Mouse (Mus musculus) small intestine, adult 2 months (tissue): ENCODE results near the gene Plekhg2. TPM values are rescaled to one million over a fixed set of nuclear protein-coding genes. Genes with fewer than 3 reads are reported as not detected.

Experiments used
- H3K27ac ChIP-seq: fragments of 200-500 bp; 2 replicates; pipeline ENCODE4 v1.5.1; 2012; ENCODE audit warnings: low read depth, low read length, control low read depth, inconsistent platforms; ENCODE audit not compliant: insufficient read depth
- H3K27me3 ChIP-seq: fragments of 200-500 bp; 2 replicates; pipeline ENCODE4 v1.6.1; 2012; ENCODE audit warnings: mild to moderate bottlenecking, moderate library complexity, low read length, inconsistent platforms; ENCODE audit not compliant: control insufficient read depth, insufficient read depth
- H3K36me3 ChIP-seq: fragments of 200-500 bp; 2 replicates; pipeline ENCODE4 v1.6.1; 2012; ENCODE audit warnings: mild to moderate bottlenecking, low read length, control low read depth, inconsistent platforms; ENCODE audit not compliant: control insufficient read depth, insufficient read depth
- H3K4me1 ChIP-seq: fragments of 200-500 bp; 2 replicates; pipeline ENCODE4 v1.6.1; 2012; ENCODE audit warnings: low read length, inconsistent platforms, mixed read lengths; ENCODE audit not compliant: control insufficient read depth, insufficient read depth, insufficient read length
- H3K4me3 ChIP-seq: fragments of 200-500 bp; 2 replicates; pipeline ENCODE4 v1.5.1; 2012; ENCODE audit warnings: low read depth, mild to moderate bottlenecking, control low read depth, inconsistent platforms, low read length, moderate library complexity
- CTCF ChIP-seq: fragments of 200-500 bp; IDR thresholded peaks from 2 replicates; pipeline ENCODE4 v1.5.1; 2012; ENCODE audit warnings: low read depth, mild to moderate bottlenecking, control low read depth, inconsistent platforms, low read length, moderate library complexity, mixed read lengths; ENCODE audit not compliant: insufficient replicate concordance, insufficient read length; ENCODE audit errors: extremely low read depth
- POLR2A ChIP-seq: fragments of 200-500 bp; IDR thresholded peaks from 2 replicates; pipeline ENCODE4 v1.6.1; 2012; ENCODE audit warnings: low read depth, mild to moderate bottlenecking, control low read depth, inconsistent platforms, low read length, moderate library complexity
- WGBS: fragments of 180-500 bp; shearing (Covaris S2); methylation state at CpG from one replicate; pipeline ENCODE4 v1.1.7; 2018; 5-methylcytosine and 5-hydroxymethylcytosine counted together
- polyA plus RNA-seq: library from polyadenylated mRNA; depleted of rRNA; stranded (reverse); fragments of >200 nt; gene quantifications from 2 replicates; pipeline ENCODE4 v1.2.3, GENCODE M21; 2012

The Plekhg2 gene
- polyA plus RNA-seq, 1 experiment = 58.2 TPM

DNA sequence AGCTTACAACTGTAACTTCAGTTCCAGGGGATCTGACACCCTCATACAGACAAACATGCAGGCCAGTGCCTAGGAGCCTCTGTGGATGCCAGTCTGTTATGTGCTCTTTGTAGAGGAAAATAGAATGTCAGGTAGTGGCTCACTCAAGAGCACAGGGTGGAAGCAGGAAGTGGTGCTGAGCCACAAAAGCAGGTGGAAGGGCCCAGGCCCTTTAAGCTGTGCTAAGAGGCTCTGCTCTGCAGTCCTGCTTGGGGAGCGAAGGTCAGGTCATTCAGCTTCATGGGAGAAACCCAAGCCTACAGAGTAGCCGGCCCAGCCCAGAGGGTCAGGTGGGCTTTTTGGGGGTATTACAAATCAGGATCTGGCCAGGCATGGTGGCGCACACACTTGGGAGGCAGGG, 17.2 kb downstream of the Plekhg2 start:
- Histone ChIP-seq H3K36me3 (peaks cover 21% of the 10 kb centered on the region), H3K27ac (no peak overlapping the region), H3K27me3 (no peaks in the 10 kb centered on the region), H3K4me3 (no peak overlapping the region), H3K4me1 (peaks cover 25% of the 10 kb centered on the region)
- 71% methylated on average over 3 of the region's 3 CpGs for WGBS
- TF ChIP-seq CTCF = no peak
- no peak for TF ChIP-seq POLR2A

DNA sequence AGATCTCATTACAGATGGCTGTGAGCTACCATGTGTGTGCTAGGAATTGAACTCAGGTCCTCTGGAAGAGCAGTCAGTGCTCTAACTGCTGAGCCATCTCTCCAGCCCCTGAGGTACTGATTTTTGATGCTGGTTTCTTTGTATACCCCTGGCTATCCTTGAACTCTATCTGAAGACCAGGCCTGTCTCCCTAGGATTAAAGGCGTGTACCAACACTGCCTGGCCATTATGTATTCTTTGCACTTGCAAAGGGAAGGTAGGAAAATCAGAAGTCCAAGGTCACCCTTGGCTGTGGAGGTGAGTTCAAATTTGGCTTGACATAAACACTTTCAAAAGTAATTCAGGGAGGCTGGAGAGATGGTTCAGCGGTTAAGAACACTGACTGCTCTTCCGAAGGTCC, 17.8 kb downstream of the Plekhg2 start:
- Histone ChIP-seq H3K36me3 (peaks cover 17% of the 10 kb centered on the region), H3K4me1 (peaks cover 24% of the 10 kb centered on the region), H3K4me3 (no peak overlapping the region), H3K27me3 (no peaks in the 10 kb centered on the region), H3K27ac (no peak overlapping the region)
- 96% methylated on average over 3 of the region's 3 CpGs for WGBS
- TF ChIP-seq CTCF (no peak), POLR2A (no peak)

- no peak overlapping the region for H3K27ac ChIP-seq
- 49% methylated on average over 3 of the region's 3 CpGs for WGBS
- peaks cover 21% of the 10 kb centered on the region for H3K4me1 ChIP-seq
Observed at GRCm38 (mm10) chr7:28354113-28354581, 18.3 kb downstream of the Plekhg2 start.

DNA sequence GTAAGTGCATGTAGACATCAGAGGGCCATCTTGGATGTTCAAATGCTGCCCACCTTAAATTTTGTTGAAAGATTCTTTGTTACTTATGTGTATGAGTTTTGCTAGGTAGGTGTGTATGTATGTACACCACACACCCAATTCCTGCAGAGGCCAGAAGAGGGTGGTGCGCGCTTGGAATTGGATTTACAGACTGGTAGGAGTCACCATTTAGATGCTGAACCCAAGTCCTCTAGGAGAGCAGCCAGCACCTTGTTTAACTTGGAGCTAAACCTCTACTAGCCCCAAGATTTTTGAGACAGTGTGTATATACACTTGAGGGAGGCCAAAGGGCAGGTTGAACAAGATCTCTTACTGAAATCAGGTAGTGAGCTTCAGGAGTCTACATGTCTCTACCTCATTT, 19.1 kb downstream of the Plekhg2 start:
- no peak overlapping the region for H3K27ac ChIP-seq
- no peak overlapping the region for H3K4me3 ChIP-seq
- H3K4me1 ChIP-seq = peaks cover 15% of the 10 kb centered on the region
- H3K36me3 ChIP-seq = peaks cover 17% of the 10 kb centered on the region
- no peak for TF ChIP-seq CTCF
- TF ChIP-seq POLR2A = no peak
- 79% methylated on average over 2 of the region's 2 CpGs for WGBS
- no peaks in the 10 kb centered on the region for H3K27me3 ChIP-seq

More at GRCm38 (mm10) chr7:28354113-28354581, 18.3 kb downstream of the Plekhg2 start:
- Histone ChIP-seq H3K4me3 (no peak overlapping the region), H3K36me3 (peaks cover 17% of the 10 kb centered on the region), H3K27me3 (no peaks in the 10 kb centered on the region)
- TF ChIP-seq CTCF = no peak
- TF ChIP-seq POLR2A = no peak

GRCm38 (mm10) chr7:28351676-28352191, 20.7 kb downstream of the Plekhg2 start:
- H3K4me1 ChIP-seq = peaks cover 7% of the 10 kb centered on the region; the same call in 1 of the 2 replicates
- TF ChIP-seq POLR2A = no peak
- TF ChIP-seq CTCF = no peak
- 11% methylated on average over 4 of the region's 4 CpGs for WGBS
- H3K27me3 ChIP-seq = no peaks in the 10 kb centered on the region
- peak overlapping the region; percentile 8; the same call in 1 of the 2 replicates for H3K4me3 ChIP-seq
- H3K27ac ChIP-seq = no peak overlapping the region
- peaks cover 17% of the 10 kb centered on the region for H3K36me3 ChIP-seq

GRCm38 (mm10) chr7:28350155-28350883, 22.1 kb downstream of the Plekhg2 start, which contains the start of gene Rps16:
Gene Rps16, plus strand, starts transcription at chr7:28350652.
- no peaks in the 10 kb centered on the region for H3K27me3 ChIP-seq
- peaks cover 17% of the 10 kb centered on the region for H3K36me3 ChIP-seq
- peak within 1 kb of the TSS; percentile 83 for H3K27ac ChIP-seq
- H3K4me1 ChIP-seq = peaks cover 7% of the 10 kb centered on the region; the same call in 1 of the 2 replicates
- 1% methylated on average over 50 of the region's 50 CpGs for WGBS
- no peak; the same call in 1 of the 2 replicates for TF ChIP-seq POLR2A
- TF ChIP-seq CTCF = no peak
- H3K4me3 ChIP-seq = peak within 1 kb of the TSS; percentile 96

GRCm38 (mm10) chr7:28348601-28349000, 23.8 kb downstream of the Plekhg2 start:
- WGBS = 80% methylated on average over 7 of the region's 7 CpGs
- H3K36me3 ChIP-seq = peaks cover 14% of the 10 kb centered on the region
- TF ChIP-seq CTCF = no peak
- no peak for TF ChIP-seq POLR2A
- peaks cover 3% of the 10 kb centered on the region; the same call in 1 of the 2 replicates for H3K4me1 ChIP-seq
- H3K4me3 ChIP-seq = no peak overlapping the region
- H3K27ac ChIP-seq = no peak overlapping the region
- H3K27me3 ChIP-seq = no peaks in the 10 kb centered on the region
